Mouse (Mus musculus): ENCODE results near the gene Tmc3.

DNA sequence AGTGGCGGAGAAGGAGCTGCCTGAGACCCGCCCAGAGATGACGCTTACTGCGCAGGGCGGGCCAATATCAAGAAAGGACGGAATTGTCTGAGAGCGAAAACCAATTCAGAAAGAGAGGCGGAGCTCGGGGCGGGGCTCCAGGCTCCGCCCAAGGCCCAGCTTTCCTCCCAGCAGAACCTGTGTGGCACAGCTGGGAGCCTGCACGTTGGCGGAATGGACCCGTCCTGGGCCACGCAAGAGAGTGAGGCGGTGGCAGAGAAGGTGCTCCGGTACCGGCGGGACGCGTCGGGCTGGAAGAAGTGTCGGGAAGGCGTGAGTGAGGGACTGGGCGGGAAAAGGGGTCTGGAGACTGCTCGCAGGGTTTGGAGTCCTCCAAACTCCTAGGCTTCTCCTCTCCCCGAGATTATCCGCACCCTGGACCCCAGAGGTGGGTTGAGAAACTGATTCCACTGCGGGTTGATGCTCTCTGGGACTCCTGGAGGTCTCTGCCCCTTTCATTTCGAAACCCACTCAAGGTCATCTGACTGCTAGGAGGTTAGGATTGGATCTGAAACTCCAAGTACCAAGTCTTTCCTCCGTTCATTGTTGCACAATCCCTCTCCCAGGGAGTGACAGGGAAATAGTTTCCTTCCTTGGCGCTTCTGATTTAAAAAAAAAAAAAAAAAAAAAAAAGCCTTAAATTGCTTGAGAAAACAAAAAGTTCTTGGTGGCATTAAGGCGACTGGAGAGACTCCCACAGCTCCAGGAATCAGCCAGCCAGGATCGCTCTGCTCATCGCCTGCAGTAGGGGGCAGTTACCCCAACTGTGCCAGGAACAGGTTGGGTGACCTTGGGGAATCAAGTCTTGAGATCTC, 47.3 kb downstream of the Tmc3 start, which contains the start of gene Stard5:
- 0 out of 2 replicates have a peak, but pooled peaks have one; percentile 11 for TF ChIP-seq CTCF (conservative IDR thresholded peaks at IDR 0.05; ENCODE audit: insufficient read depth, insufficient read length, low read depth, low read length)
- TF ChIP-seq POLR2A (IDR thresholded peaks at IDR 0.05; ENCODE audit: low read depth, low read length): peak; percentile 94

Data from kidney, adult 2 months (tissue).